Mouse (Mus musculus): Measurements from ENCODE around the gene Slf2.
A peak's percentile ranks its signal among the peaks of the same experiment; 100 is the strongest.

GRCm38 (mm10) chr19:45007425-45008191, 76.7 kb downstream of the Slf2 start:
- no peak for TF ChIP-seq EP300 (IDR thresholded peaks at IDR 0.05; ENCODE audit: low read depth in 1 of 2, low read length in 2 of 2)
- no peak for TF ChIP-seq CTCF (IDR thresholded peaks at IDR 0.05 in 2 of 3, conservative IDR thresholded peaks at IDR 0.05 in 1 of 3; ENCODE audit: control insufficient read depth in 1 of 3, insufficient read depth in 1 of 3, low read depth in 2 of 3, low read length in 3 of 3, poor library complexity in 1 of 3, severe bottlenecking in 1 of 3)
- no peak for TF ChIP-seq ZKSCAN1 (IDR thresholded peaks at IDR 0.05; ENCODE audit: low read depth, low read length)
- no peak for TF ChIP-seq MAX (IDR thresholded peaks at IDR 0.05; ENCODE audit: low read length)
- no peak for TF ChIP-seq MYC (IDR thresholded peaks at IDR 0.05; ENCODE audit: low read depth, low read length)
- TF ChIP-seq MXI1 (IDR thresholded peaks at IDR 0.05; ENCODE audit: low read depth, low read length) = no peak
- no peak for TF ChIP-seq MAFK (IDR thresholded peaks at IDR 0.05; ENCODE audit: borderline replicate concordance, low read depth, low read length)
- 0 out of 2 replicates have a peak, but pooled peaks have one; percentile 23 for TF ChIP-seq GATA1 (IDR thresholded peaks at IDR 0.05; ENCODE audit: low read depth, low read length)
- no peak for TF ChIP-seq CHD1 (IDR thresholded peaks at IDR 0.05; ENCODE audit: low read depth, low read length)
- no peak for TF ChIP-seq NELFE (IDR thresholded peaks at IDR 0.05; ENCODE audit: low read depth, low read length)

Measured in MEL (cell line).